Mouse (Mus musculus): Measurements from ENCODE around the gene Spata5. TPM values are rescaled to one million over a fixed set of nuclear protein-coding genes. Genes with fewer than 3 reads are reported as not detected.
A peak's percentile ranks its signal among the peaks of the same experiment; 100 is the strongest.
"Not testable (repeated sequence)": the region's sequence is repeated elsewhere in the genome, so short reads cannot be mapped to it uniquely, and the experiment has no call there.

Gene Spata5
- total RNA-seq, 2 experiments from 2014 or later, result 17.8 to 24.8 TPM

- intact Hi-C loops (cut with DNase I), result no loop called here
- DNase-seq (ENCODE audit: extremely low spot score in 1 of 2, low spot score in 2 of 2), result no peak
These were observed 64.1 kb downstream of the Spata5 start for GRCm38 (mm10) chr3:37483709-37484265.

- intact Hi-C loops (cut with DNase I), result no loop called here
- DNase-seq (ENCODE audit: extremely low spot score in 1 of 2, low spot score in 2 of 2), result no peak
These were observed 67.9 kb downstream of the Spata5 start for GRCm38 (mm10) chr3:37487639-37488038.

GRCm38 (mm10) chr3:37488173-37488572 is 68.5 kb downstream of the Spata5 start:
- DNase-seq (ENCODE audit: extremely low spot score in 1 of 2, low spot score in 2 of 2), result no peak
- intact Hi-C loops (cut with DNase I), result no loop called here

- intact Hi-C loops (cut with DNase I), result no loop called here
- no peak for DNase-seq (ENCODE audit: extremely low spot score in 1 of 2, low spot score in 2 of 2)
These were observed 70.3 kb downstream of the Spata5 start for GRCm38 (mm10) chr3:37490025-37490424.

GRCm38 (mm10) chr3:37500939-37501338 is 81.2 kb downstream of the Spata5 start:
- intact Hi-C loops (cut with DNase I), result no loop called here
- DNase-seq (ENCODE audit: extremely low spot score in 1 of 2, low spot score in 2 of 2), result no peak

GRCm38 (mm10) chr3:37502552-37502951 is 82.9 kb downstream of the Spata5 start:
- intact Hi-C loops (cut with DNase I), result no loop called here

GRCm38 (mm10) chr3:37503846-37504245 is 84.2 kb downstream of the Spata5 start:
- intact Hi-C loops (cut with DNase I), result no loop called here
- DNase-seq (ENCODE audit: extremely low spot score in 1 of 2, low spot score in 2 of 2), result no peak

More at GRCm38 (mm10) chr3:37502552-37502951, 82.9 kb downstream of the Spata5 start:
- DNase-seq (ENCODE audit: extremely low spot score in 1 of 2, low spot score in 2 of 2), result no peak

GRCm38 (mm10) chr3:37510055-37511032 is 90.6 kb downstream of the Spata5 start:
- intact Hi-C loops (cut with DNase I), result no loop called here
- no peak for DNase-seq (ENCODE audit: extremely low spot score in 1 of 2, low spot score in 2 of 2)

- DNase-seq (ENCODE audit: extremely low spot score in 1 of 2, low spot score in 2 of 2), result peak in 1 of 2 experiments; percentile 54
- intact Hi-C loops (cut with DNase I), result no loop called here
These were observed 95.8 kb downstream of the Spata5 start for GRCm38 (mm10) chr3:37515485-37515884.

- intact Hi-C loops (cut with DNase I), result no loop called here
- DNase-seq (ENCODE audit: extremely low spot score in 1 of 2, low spot score in 2 of 2), result no peak
These were observed 96.7 kb downstream of the Spata5 start for GRCm38 (mm10) chr3:37516379-37516778.

GRCm38 (mm10) chr3:37518611-37519010 is 98.9 kb downstream of the Spata5 start:
- intact Hi-C loops (cut with DNase I), result no loop called here
- DNase-seq (ENCODE audit: extremely low spot score in 1 of 2, low spot score in 2 of 2), result no peak

GRCm38 (mm10) chr3:37520334-37521023 is 100.8 kb downstream of the Spata5 start:
- DNase-seq (ENCODE audit: extremely low spot score in 1 of 2, low spot score in 2 of 2), result no peak
- intact Hi-C loops (cut with DNase I), result no loop called here

GRCm38 (mm10) chr3:37532079-37532478 is 112.4 kb downstream of the Spata5 start:
- no peak for DNase-seq (ENCODE audit: extremely low spot score in 1 of 2, low spot score in 2 of 2)
- intact Hi-C loops (cut with DNase I), result no loop called here

- DNase-seq (ENCODE audit: extremely low spot score in 1 of 2, low spot score in 2 of 2); intact Hi-C loops (cut with DNase I): not testable (repeated sequence)
These were observed 121.0 kb downstream of the Spata5 start for GRCm38 (mm10) chr3:37540701-37541100.

GRCm38 (mm10) chr3:37546351-37546750 is 126.7 kb downstream of the Spata5 start:
- no peak for DNase-seq (ENCODE audit: extremely low spot score in 1 of 2, low spot score in 2 of 2)
- intact Hi-C loops (cut with DNase I), result no loop called here

- intact Hi-C loops (cut with DNase I), result no loop called here
These were observed 130.5 kb downstream of the Spata5 start for GRCm38 (mm10) chr3:37550190-37550589.

GRCm38 (mm10) chr3:37550594-37550993 is 130.9 kb downstream of the Spata5 start:
- no peak for DNase-seq (ENCODE audit: extremely low spot score in 1 of 2, low spot score in 2 of 2)
- intact Hi-C loops (cut with DNase I), result no loop called here

More at GRCm38 (mm10) chr3:37550190-37550589, 130.5 kb downstream of the Spata5 start:
- no peak for DNase-seq (ENCODE audit: extremely low spot score in 1 of 2, low spot score in 2 of 2)

GRCm38 (mm10) chr3:37551486-37551885 is 131.8 kb downstream of the Spata5 start:
- intact Hi-C loops (cut with DNase I), result no loop called here
- no peak for DNase-seq (ENCODE audit: extremely low spot score in 1 of 2, low spot score in 2 of 2)

GRCm38 (mm10) chr3:37552244-37552643 is 132.5 kb downstream of the Spata5 start:
- intact Hi-C loops (cut with DNase I), result no loop called here
- no peak for DNase-seq (ENCODE audit: extremely low spot score in 1 of 2, low spot score in 2 of 2)
